Mouse (Mus musculus): ENCODE data around the gene Tmem120b. TPM values are rescaled to one million over a fixed set of nuclear protein-coding genes. Genes with fewer than 3 reads are reported as not detected.
"Not testable (repeated sequence)": the region's sequence is repeated elsewhere in the genome, so short reads cannot be mapped to it uniquely, and the experiment has no call there.

Gene Tmem120b
- polyA plus RNA-seq, 1 experiment from 2014 or later: 17.6 TPM

DNA sequence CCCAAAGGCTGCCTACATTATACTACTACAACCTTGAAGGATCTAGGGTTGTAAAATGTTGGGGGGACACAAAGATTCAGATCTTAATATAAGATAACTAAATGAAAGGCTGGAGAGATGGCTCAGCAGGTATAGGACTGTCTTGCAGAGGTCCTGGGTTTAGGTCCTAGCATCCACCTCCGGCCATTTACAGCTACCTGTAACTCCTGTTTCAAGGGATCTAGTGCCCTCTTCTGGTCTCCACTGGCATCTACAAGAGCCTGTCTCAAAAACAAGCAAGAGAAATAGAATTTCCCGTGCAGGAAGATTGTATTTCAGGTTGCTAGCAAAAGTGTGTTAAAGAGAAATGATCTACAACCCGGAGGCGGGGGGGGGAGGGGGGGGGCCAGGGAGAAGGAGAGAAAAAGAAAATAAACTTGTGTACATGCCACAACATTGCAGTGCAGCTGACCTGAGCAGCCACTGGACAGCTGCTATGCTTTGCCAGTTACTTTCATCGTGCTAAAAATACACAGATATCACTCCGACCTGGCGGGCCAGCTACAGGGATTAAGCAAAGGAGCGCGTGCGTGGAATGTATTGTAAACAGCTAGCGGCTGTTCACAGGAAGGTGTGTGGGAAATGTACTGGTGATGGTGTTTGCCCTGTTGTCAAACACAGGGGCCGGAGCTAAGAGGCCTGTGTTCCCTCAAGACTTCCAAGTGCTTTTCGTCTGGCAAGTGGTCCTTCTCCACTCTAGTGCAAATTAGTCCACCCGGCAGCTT lies 8.3 kb upstream of the Tmem120b start:
- Histone ChIP-seq H3K9ac (ENCODE audit: low read depth, low read length) (no peak overlapping the region), H3K9me3 (ENCODE audit: control insufficient read depth, low read length) (0 out of 2 replicates have a peak, but pooled peaks cover 3% of the 10 kb centered on the region), H3K27ac (replicated peaks; ENCODE audit: low read depth, low read length) (peak overlapping the region; percentile 55), H3K27me3 (replicated peaks; ENCODE audit: control insufficient read depth, insufficient read depth, low read length) (no peaks in the 10 kb centered on the region), H3K36me3 (ENCODE audit: control insufficient read depth, insufficient read depth, low read length) (no peaks in the 10 kb centered on the region), H3K4me2 (ENCODE audit: low read depth, low read length) (peak overlapping the region; percentile 32; the same call in 1 of the 2 replicates), H3K4me1 (ENCODE audit: control insufficient read depth, insufficient read depth, low read length) (peaks cover 6% of the 10 kb centered on the region), H3K4me3 (ENCODE audit: low read depth, low read length) (no peak overlapping the region)
- no peak for ATAC-seq (ENCODE audit: low read depth)
- peak; percentile 51 for DNase-seq (ENCODE audit: low spot score)
- 12% methylated on average over 14 of the region's 14 CpGs for WGBS

DNA sequence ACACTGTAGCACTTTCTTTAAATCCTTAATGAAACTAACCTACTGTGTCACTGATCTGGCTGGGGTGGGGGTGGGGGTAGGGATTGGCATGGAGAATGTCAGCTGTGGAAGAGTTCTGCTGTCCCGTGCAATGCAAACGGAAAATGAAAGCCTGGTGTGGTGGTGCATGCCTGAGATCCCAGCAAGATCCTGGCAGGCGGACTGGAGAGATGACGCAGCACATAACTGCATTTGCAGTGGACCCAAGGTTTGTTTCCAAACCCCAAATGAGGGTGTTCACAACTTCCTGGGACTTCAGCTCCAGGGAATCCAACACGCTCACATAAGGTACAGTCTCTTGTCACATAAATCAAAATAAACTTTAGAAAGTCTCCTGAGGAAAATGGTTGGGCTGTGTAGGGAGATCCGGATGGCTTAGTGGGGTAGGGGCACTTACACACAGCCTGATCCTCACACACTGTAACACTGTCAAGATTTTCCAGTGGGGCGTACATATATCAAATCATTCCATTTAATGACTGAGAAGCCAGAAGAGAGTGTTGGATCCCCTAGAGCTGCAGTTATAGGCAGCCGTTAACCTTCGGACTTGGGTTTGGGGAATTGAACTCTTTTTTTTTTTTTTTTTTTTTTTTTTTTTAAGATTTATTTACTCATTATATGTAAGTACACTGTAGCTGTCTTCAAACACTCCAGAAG lies 7.4 kb upstream of the Tmem120b start:
- DNase-seq (ENCODE audit: low spot score) (no peak), ATAC-seq (ENCODE audit: low read depth) (no peak)
- no peak overlapping the region for H3K4me2 ChIP-seq (ENCODE audit: low read depth, low read length)
- H3K36me3 ChIP-seq (ENCODE audit: control insufficient read depth, insufficient read depth, low read length): no peaks in the 10 kb centered on the region
- WGBS: 48% methylated on average over 9 of the region's 9 CpGs
- no peak overlapping the region for H3K4me3 ChIP-seq (ENCODE audit: low read depth, low read length)
- peak overlapping the region; percentile 55; the same call in 1 of the 2 replicates for H3K27ac ChIP-seq (replicated peaks; ENCODE audit: low read depth, low read length)
- H3K27me3 ChIP-seq (replicated peaks; ENCODE audit: control insufficient read depth, insufficient read depth, low read length): no peaks in the 10 kb centered on the region
- 0 out of 2 replicates have a peak overlapping the region, but pooled peaks have one; percentile 11 for H3K9ac ChIP-seq (ENCODE audit: low read depth, low read length)
- peaks cover 6% of the 10 kb centered on the region for H3K4me1 ChIP-seq (ENCODE audit: control insufficient read depth, insufficient read depth, low read length)
- 0 out of 2 replicates have a peak, but pooled peaks cover 3% of the 10 kb centered on the region for H3K9me3 ChIP-seq (ENCODE audit: control insufficient read depth, low read length)

- not testable (repeated sequence) for H3K9ac ChIP-seq (ENCODE audit: low read depth, low read length); DNase-seq (ENCODE audit: low spot score); H3K36me3 ChIP-seq (ENCODE audit: control insufficient read depth, insufficient read depth, low read length); H3K4me1 ChIP-seq (ENCODE audit: control insufficient read depth, insufficient read depth, low read length); H3K27ac ChIP-seq (replicated peaks; ENCODE audit: low read depth, low read length); H3K9me3 ChIP-seq (ENCODE audit: control insufficient read depth, low read length); H3K27me3 ChIP-seq (replicated peaks; ENCODE audit: control insufficient read depth, insufficient read depth, low read length); H3K4me2 ChIP-seq (ENCODE audit: low read depth, low read length); H3K4me3 ChIP-seq (ENCODE audit: low read depth, low read length); ATAC-seq (ENCODE audit: low read depth)
- 86% methylated on average over 4 of the region's 6 CpGs for WGBS
These were observed 6.8 kb upstream of the Tmem120b start for GRCm38 (mm10) chr5:123061402-123061749.

DNA sequence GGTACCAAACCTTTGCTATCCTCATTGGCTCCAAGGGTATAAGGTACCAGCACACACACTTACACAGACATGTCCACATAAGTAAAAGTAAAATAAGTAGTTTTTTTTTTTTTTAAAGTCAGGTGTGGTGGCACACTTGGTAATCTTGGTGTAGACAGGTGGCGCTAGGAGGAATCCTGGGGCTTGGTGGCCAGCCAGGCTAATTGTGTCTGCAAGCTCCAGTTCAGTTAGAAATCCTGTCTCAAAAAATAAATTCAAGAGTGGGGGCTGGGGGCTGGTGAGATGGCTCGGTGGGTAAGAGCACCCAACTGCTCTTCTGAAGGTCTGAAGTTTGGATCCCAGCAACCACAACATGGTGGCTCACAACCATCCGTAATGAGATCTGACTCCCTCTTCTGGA lies 5.1 kb upstream of the Tmem120b start:
- no peak overlapping the region for H3K4me2 ChIP-seq (ENCODE audit: low read depth, low read length)
- no peaks in the 10 kb centered on the region for H3K36me3 ChIP-seq (ENCODE audit: control insufficient read depth, insufficient read depth, low read length)
- no peaks in the 10 kb centered on the region for H3K9me3 ChIP-seq (ENCODE audit: control insufficient read depth, low read length)
- no peak overlapping the region for H3K4me3 ChIP-seq (ENCODE audit: low read depth, low read length)
- no peaks in the 10 kb centered on the region for H3K27me3 ChIP-seq (replicated peaks; ENCODE audit: control insufficient read depth, insufficient read depth, low read length)
- DNase-seq (ENCODE audit: low spot score) (no peak), ATAC-seq (ENCODE audit: low read depth) (no peak)
- H3K4me1 ChIP-seq (ENCODE audit: control insufficient read depth, insufficient read depth, low read length): peaks cover 6% of the 10 kb centered on the region
- WGBS: 84% methylated on average over 3 of the region's 3 CpGs
- no peak overlapping the region for H3K27ac ChIP-seq (replicated peaks; ENCODE audit: low read depth, low read length)
- no peak overlapping the region for H3K9ac ChIP-seq (ENCODE audit: low read depth, low read length)

DNA sequence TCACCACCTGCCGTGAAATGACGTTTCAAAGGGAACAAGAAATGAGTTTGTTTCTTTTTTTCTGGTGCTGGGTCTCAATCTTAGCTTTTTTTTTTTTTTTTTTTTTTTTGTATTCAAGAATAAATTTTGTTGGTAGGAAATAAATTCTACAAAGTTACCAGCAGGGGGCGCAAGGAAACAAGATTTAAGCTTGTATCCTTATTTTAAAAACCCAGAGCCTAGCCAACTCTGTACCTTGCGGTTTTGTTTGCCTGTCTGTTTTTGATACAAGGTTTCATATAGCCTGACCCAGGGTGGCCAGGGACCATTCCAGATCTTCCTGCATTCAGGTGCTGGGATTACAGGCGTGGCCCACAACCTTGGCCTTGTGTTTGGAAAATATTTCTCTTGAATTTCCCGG lies 4.0 kb upstream of the Tmem120b start:
- DNase-seq (ENCODE audit: low spot score): peak; percentile 95
- no peak overlapping the region for H3K4me3 ChIP-seq (ENCODE audit: low read depth, low read length)
- H3K36me3 ChIP-seq (ENCODE audit: control insufficient read depth, insufficient read depth, low read length): no peaks in the 10 kb centered on the region
- ATAC-seq (ENCODE audit: low read depth): no peak
- no peak overlapping the region for H3K9ac ChIP-seq (ENCODE audit: low read depth, low read length)
- 27% methylated on average over 6 of the region's 6 CpGs for WGBS
- H3K27ac ChIP-seq (replicated peaks; ENCODE audit: low read depth, low read length): no peak overlapping the region
- no peaks in the 10 kb centered on the region for H3K9me3 ChIP-seq (ENCODE audit: control insufficient read depth, low read length)
- H3K4me1 ChIP-seq (ENCODE audit: control insufficient read depth, insufficient read depth, low read length): peaks cover 6% of the 10 kb centered on the region; the same call in 1 of the 2 replicates
- no peaks in the 10 kb centered on the region for H3K27me3 ChIP-seq (replicated peaks; ENCODE audit: control insufficient read depth, insufficient read depth, low read length)
- no peak overlapping the region for H3K4me2 ChIP-seq (ENCODE audit: low read depth, low read length)

DNA sequence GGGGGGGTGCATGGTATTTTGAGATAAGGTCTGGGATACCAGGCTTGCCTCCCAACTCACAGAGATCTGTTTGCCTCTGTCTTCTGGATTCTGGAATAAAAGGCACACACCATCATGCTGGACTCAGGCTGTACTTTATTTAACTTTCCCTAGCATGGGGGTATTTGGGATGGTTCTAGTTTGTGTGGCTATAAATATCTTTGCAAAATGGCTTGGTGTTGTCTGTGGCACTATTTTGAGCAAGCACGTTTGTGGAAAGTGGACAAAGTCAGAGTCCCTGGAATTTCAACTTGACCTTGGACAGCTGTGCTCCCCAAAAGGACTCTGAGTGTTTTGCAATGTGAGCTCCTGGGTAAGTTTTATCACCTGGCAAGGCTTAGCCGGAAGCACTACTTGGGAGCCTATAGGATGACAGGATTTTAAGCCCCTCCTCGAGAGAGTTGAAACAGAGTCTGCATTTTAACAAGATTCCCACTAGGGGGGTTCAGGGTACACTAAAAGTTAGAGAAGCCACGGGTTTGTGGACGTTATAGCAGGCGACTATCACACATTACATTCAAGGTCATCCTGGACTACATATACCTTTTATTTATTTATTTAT lies 720 bp upstream of the Tmem120b start:
- ATAC-seq (ENCODE audit: low read depth): peak; percentile 83
- DNase-seq (ENCODE audit: low spot score): peak; percentile 87
- Histone ChIP-seq H3K4me3 (ENCODE audit: low read depth, low read length) (no peak overlapping the region), H3K36me3 (ENCODE audit: control insufficient read depth, insufficient read depth, low read length) (no peaks in the 10 kb centered on the region), H3K4me1 (ENCODE audit: control insufficient read depth, insufficient read depth, low read length) (no peaks in the 10 kb centered on the region), H3K27me3 (replicated peaks; ENCODE audit: control insufficient read depth, insufficient read depth, low read length) (no peaks in the 10 kb centered on the region), H3K4me2 (ENCODE audit: low read depth, low read length) (0 out of 2 replicates have a peak overlapping the region, but pooled peaks have one; percentile 7), H3K9ac (ENCODE audit: low read depth, low read length) (no peak overlapping the region), H3K27ac (replicated peaks; ENCODE audit: low read depth, low read length) (no peak overlapping the region), H3K9me3 (ENCODE audit: control insufficient read depth, low read length) (no peaks in the 10 kb centered on the region)
- WGBS: 13% methylated on average over 6 of the region's 6 CpGs

GRCm38 (mm10) chr5:123068714-123069113 lies 499 bp downstream of the Tmem120b start:
- 84% methylated on average over 2 of the region's 2 CpGs for WGBS
- no peak overlapping the region for H3K4me3 ChIP-seq (ENCODE audit: low read depth, low read length)
- H3K9me3 ChIP-seq (ENCODE audit: control insufficient read depth, low read length): no peaks in the 10 kb centered on the region
- DNase-seq (ENCODE audit: low spot score) (no peak), ATAC-seq (ENCODE audit: low read depth) (no peak)
- H3K4me1 ChIP-seq (ENCODE audit: control insufficient read depth, insufficient read depth, low read length): no peaks in the 10 kb centered on the region
- no peak overlapping the region for H3K27ac ChIP-seq (replicated peaks; ENCODE audit: low read depth, low read length)
- no peaks in the 10 kb centered on the region for H3K27me3 ChIP-seq (replicated peaks; ENCODE audit: control insufficient read depth, insufficient read depth, low read length)
- no peak overlapping the region for H3K9ac ChIP-seq (ENCODE audit: low read depth, low read length)
- H3K36me3 ChIP-seq (ENCODE audit: control insufficient read depth, insufficient read depth, low read length): no peaks in the 10 kb centered on the region
- no peak overlapping the region for H3K4me2 ChIP-seq (ENCODE audit: low read depth, low read length)

DNA sequence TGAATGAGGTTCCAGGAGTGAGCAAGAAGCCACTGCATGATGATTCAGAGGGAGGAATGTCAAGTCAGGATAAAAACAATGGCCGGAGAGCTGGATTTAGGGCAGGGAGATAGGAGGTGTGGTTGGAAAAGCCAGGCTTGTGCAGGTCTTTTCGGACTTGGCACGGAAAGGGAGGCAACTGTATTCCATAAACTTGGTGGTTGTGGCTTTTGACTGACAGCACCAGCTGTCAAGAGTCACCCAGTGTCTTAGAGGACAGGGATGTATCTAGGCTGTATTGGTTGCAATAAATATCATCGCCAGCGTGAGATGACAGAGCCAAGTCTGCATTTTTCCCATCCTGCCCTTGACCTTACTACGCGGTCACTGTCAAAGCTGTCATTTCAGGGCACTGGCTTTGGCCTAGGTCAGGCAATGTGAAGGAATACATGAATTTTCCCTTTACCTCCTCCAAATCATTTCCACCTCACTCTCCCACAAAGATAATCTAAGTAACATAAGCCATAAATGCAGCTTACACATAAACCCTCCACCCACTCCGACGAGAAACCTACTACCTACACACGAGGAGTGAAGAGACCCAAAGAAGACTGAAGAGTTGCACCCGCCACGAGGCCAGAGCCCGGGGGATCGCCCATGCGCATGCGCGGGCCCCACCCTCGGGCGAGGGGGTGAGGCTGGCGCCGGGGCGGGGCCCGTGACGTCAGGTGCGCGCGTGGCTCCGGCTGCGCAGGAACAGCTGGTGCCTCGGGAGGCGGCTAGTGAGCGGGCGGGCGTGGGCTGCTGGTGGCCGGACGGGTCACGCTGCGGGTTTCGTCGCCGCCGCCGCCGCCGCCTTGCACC lies 7.6 kb downstream of the Tmem120b start:
- H3K27me3 ChIP-seq (replicated peaks; ENCODE audit: control insufficient read depth, insufficient read depth, low read length): no peaks in the 10 kb centered on the region
- H3K9me3 ChIP-seq (ENCODE audit: control insufficient read depth, low read length): 0 out of 2 replicates have a peak, but pooled peaks cover 5% of the 10 kb centered on the region
- ATAC-seq (ENCODE audit: low read depth) (peak; percentile 94), DNase-seq (ENCODE audit: low spot score) (peak; percentile 94)
- peak overlapping the region; percentile 79 for H3K27ac ChIP-seq (replicated peaks; ENCODE audit: low read depth, low read length)
- peak overlapping the region; percentile 87 for H3K4me3 ChIP-seq (ENCODE audit: low read depth, low read length)
- WGBS: 10% methylated on average over 26 of the region's 45 CpGs
- peaks cover 17% of the 10 kb centered on the region for H3K4me1 ChIP-seq (ENCODE audit: control insufficient read depth, insufficient read depth, low read length)
- peak overlapping the region; percentile 79 for H3K9ac ChIP-seq (ENCODE audit: low read depth, low read length)
- H3K36me3 ChIP-seq (ENCODE audit: control insufficient read depth, insufficient read depth, low read length): no peaks in the 10 kb centered on the region
- peak overlapping the region; percentile 95 for H3K4me2 ChIP-seq (ENCODE audit: low read depth, low read length)
